Mouse (Mus musculus) ES-E14 (cell line): ENCODE results near the gene Mrpl16. TPM values are rescaled to one million over a fixed set of nuclear protein-coding genes. Genes with fewer than 3 reads are reported as not detected.

Experiments
- DNase-seq: peaks from one replicate; pipeline ENCODE4 v3.0.0-alpha.2; 2013; ENCODE audit warnings: low read depth, low spot score
- H3K27ac ChIP-seq: 2 replicates; pipeline ENCODE4 v1.5.1; 2012; ENCODE audit warnings: low read depth, mild to moderate bottlenecking, low read length, moderate library complexity, mixed read lengths; ENCODE audit not compliant: poor library complexity, insufficient read depth, severe bottlenecking
- H3K36me3 ChIP-seq: 2 replicates; pipeline ENCODE4 v1.6.1; 2012; ENCODE audit warnings: mild to moderate bottlenecking, low read length, moderate library complexity, mixed read lengths; ENCODE audit not compliant: control insufficient read depth, poor library complexity, insufficient read depth, severe bottlenecking
- H3K4me1 ChIP-seq, 2 experiments: fragments of 150-350 bp in 1 of 2; sonication (generic) in 1 of 2; 2 replicates each; pipeline ENCODE4 v1.6.1; 2012; ENCODE audit warnings: low read length in 2 of 2, mild to moderate bottlenecking in 1 of 2, mixed read lengths in 1 of 2; ENCODE audit not compliant: control insufficient read depth in 2 of 2, insufficient read depth in 2 of 2, poor library complexity in 1 of 2
- H3K4me3 ChIP-seq, 2 experiments: fragments of 150-350 bp in 1 of 2; sonication (generic) in 1 of 2; 2 replicates each; pipeline ENCODE4 v1.5.1; 2012; ENCODE audit warnings: low read length in 2 of 2, low read depth in 1 of 2, mild to moderate bottlenecking in 1 of 2, mixed read lengths in 1 of 2; ENCODE audit not compliant: insufficient read depth in 1 of 2, poor library complexity in 1 of 2, severe bottlenecking in 1 of 2
- H3K9ac ChIP-seq: 2 replicates; pipeline ENCODE4 v1.6.1; 2012; ENCODE audit warnings: low read depth, mild to moderate bottlenecking, low read length, mixed read lengths; ENCODE audit not compliant: poor library complexity, insufficient read depth, severe bottlenecking
- H3K9me3 ChIP-seq: fragments of 150-350 bp; sonication (generic); 2 replicates; pipeline ENCODE4 v1.6.1; 2012; ENCODE audit warnings: low read depth, mild to moderate bottlenecking, low read length; ENCODE audit not compliant: control insufficient read depth, insufficient read depth
- CHD2 ChIP-seq: IDR thresholded peaks from 2 replicates; pipeline ENCODE4 v1.6.1; 2014; ENCODE audit warnings: mild to moderate bottlenecking, low read depth, low read length, inconsistent platforms
- HCFC1 ChIP-seq: IDR thresholded peaks from 2 replicates; pipeline ENCODE4 v1.6.1; 2012; ENCODE audit warnings: low read length, inconsistent platforms, borderline replicate concordance; ENCODE audit not compliant: insufficient read depth
- MAFK ChIP-seq: IDR thresholded peaks from 2 replicates; pipeline ENCODE4 v1.6.1; 2014; ENCODE audit warnings: mild to moderate bottlenecking, low read depth, low read length, inconsistent platforms; ENCODE audit not compliant: insufficient read depth
- ZC3H11A ChIP-seq: IDR thresholded peaks from 2 replicates; pipeline ENCODE4 v1.6.1; 2012; ENCODE audit warnings: low read depth, mild to moderate bottlenecking, inconsistent platforms, low read length, borderline replicate concordance
- ZNF384 ChIP-seq: IDR thresholded peaks from 2 replicates; pipeline ENCODE4 v1.6.1; 2012; ENCODE audit warnings: low read depth, low read length, inconsistent platforms
- in situ Hi-C, 2 experiments: fragments of 600-800 bp; cut with MboI; formaldehyde crosslinking; loops; one replicate each; pipeline ENCODE4 v1.15.1; 2025; ENCODE audit warnings: low sequenced_read_pairs in 2 of 2, inconsistent platforms in 1 of 2; ENCODE audit not compliant: unreplicated experiment in 2 of 2
- total RNA-seq: library from RNA; depleted of rRNA; stranded (reverse); fragments of 300-350 nt; gene quantifications from 2 replicates; pipeline ENCODE4 v1.2.3, GENCODE M21; 2012; rRNA removed

Gene Mrpl16
- total RNA-seq = 31.9 and 36.0 TPM in 2 replicates

DNA sequence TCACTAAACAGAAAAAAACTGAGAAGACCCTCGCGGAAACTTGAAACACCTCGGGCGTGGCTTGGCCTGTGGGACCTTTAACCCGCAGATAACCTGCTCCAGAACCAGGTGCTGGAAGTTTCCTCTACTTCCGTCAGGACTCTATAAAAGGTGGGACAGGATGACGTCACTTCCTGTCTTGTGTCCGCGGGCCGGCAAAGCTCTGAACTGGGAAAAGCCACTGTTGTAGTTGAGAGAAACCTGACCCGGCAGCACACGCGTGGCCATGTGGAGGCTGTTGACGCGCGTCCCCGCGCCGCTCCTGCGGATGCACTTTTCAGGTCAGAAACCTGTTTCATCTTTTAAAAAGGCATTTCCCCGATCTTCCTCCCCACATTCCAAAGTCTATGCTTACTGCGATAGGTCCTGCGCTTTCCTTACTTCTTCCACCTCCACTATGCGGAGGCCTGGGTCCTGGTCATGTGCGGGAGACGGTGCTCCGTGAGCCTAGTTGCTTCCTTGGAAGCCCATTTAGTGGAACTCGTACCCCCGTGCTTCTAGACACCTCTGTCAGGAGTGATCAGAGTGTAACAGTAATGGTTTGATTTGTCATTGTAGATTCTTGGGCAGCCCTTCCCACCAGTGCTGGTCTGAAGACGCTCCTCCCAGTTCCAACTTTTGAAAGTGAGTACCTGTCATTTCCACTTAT lies at the start of gene Mrpl16:
TSS of gene Mrpl16 (plus strand) at position 187 of the 688 bp plus-strand sequence.
- Histone ChIP-seq H3K9ac (peak within 1 kb of the TSS; percentile 85), H3K9me3 (no peaks in the 10 kb centered on the region), H3K36me3 (peaks cover 8% of the 10 kb centered on the region), H3K4me1 (no peaks in the 10 kb centered on the region), H3K4me3 (peak within 1 kb of the TSS; percentile 82 to 88), H3K27ac (no peak within 1 kb of the TSS)
- in situ Hi-C loops = no loop called here
- TF ChIP-seq ZNF384 (no peak), CHD2 (peak; percentile 52; the same call in 1 of the 2 replicates), HCFC1 (peak; percentile 71; the same call in 1 of the 2 replicates)
- peak; percentile 91 for DNase-seq

GRCm38 (mm10) chr19:11723870-11724269 lies 46.3 kb upstream of the Mrpl16 start:
- H3K36me3 ChIP-seq = no peaks in the 10 kb centered on the region

GRCm38 (mm10) chr19:11724275-11724674 lies 45.9 kb upstream of the Mrpl16 start:
- Histone ChIP-seq H3K4me3 (no peak overlapping the region), H3K27ac (no peak overlapping the region), H3K36me3 (no peaks in the 10 kb centered on the region), H3K4me1 (no peaks in the 10 kb centered on the region), H3K9ac (no peak overlapping the region), H3K9me3 (no peaks in the 10 kb centered on the region)
- TF ChIP-seq CHD2 (no peak), ZNF384 (no peak), HCFC1 (no peak), MAFK (no peak), ZC3H11A (no peak)
- in situ Hi-C loops = no loop called here
- no peak for DNase-seq

More at GRCm38 (mm10) chr19:11723870-11724269, 46.3 kb upstream of the Mrpl16 start:
- no peak overlapping the region for H3K4me3 ChIP-seq
- no peak overlapping the region for H3K27ac ChIP-seq
- H3K4me1 ChIP-seq = no peaks in the 10 kb centered on the region
- H3K9ac ChIP-seq = no peak overlapping the region
- no peaks in the 10 kb centered on the region for H3K9me3 ChIP-seq
- DNase-seq = no peak
- in situ Hi-C loops = no loop called here
- TF ChIP-seq ZNF384 (no peak), ZC3H11A (no peak), HCFC1 (no peak)

DNA sequence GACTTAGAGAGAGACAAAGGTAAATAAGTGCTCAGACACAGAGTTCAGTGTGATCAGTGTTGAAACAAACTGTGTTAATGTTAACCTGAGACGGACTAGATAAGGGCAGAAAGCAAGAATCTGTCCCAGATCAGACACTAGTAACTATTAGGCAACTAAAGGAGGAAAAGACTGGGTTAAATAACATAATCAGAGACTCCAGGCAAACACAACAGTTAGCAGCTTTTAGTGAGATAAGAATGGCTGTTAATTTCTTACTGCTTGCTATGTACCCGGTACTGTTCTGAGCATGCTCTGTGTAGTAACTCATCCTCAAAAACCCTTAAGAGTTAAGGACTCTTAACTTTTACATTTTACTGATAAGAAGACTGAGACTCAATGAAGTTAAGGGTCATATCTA lies 44.3 kb upstream of the Mrpl16 start:
- H3K36me3 ChIP-seq = no peaks in the 10 kb centered on the region
- no peak for DNase-seq
- H3K4me1 ChIP-seq = no peaks in the 10 kb centered on the region
- H3K27ac ChIP-seq = no peak overlapping the region
- in situ Hi-C loops = no loop called here
- TF ChIP-seq ZNF384 (no peak), HCFC1 (no peak), ZC3H11A (no peak), MAFK (no peak), CHD2 (no peak)
- H3K9ac ChIP-seq = no peak overlapping the region
- no peaks in the 10 kb centered on the region for H3K9me3 ChIP-seq
- no peak overlapping the region for H3K4me3 ChIP-seq

DNA sequence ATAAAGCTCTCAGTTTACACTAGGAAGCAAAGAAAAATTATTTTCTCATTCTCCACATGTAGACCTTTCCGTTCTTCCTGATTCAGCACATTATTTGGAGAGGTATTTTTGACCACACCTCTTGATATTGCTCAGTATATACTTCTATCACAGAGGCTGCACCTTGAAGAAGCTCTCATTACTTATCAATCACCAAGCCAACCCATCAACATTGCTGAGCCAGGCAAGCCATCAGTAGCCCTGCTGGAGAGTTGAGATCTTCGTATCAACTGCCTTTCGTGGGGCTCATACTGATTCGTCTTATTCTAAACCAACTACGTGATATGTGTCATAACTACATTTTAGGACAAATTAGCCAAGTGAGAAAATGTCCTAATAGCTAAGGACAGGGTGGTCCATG lies 42.9 kb upstream of the Mrpl16 start:
- Histone ChIP-seq H3K4me3 (no peak overlapping the region), H3K27ac (no peak overlapping the region), H3K9me3 (no peaks in the 10 kb centered on the region), H3K36me3 (no peaks in the 10 kb centered on the region), H3K4me1 (no peaks in the 10 kb centered on the region), H3K9ac (no peak overlapping the region)
- DNase-seq = no peak
- no peak for TF ChIP-seq CHD2
- no peak for TF ChIP-seq MAFK
- no peak for TF ChIP-seq ZNF384
- TF ChIP-seq HCFC1 = no peak
- TF ChIP-seq ZC3H11A = no peak
- in situ Hi-C loops = no loop called here
